Mouse (Mus musculus): Measurements from ENCODE around the gene Tns4.

- TF ChIP-seq TCF12 (IDR thresholded peaks at IDR 0.05; ENCODE audit: low read depth, low read length) (no peak), MAZ (IDR thresholded peaks at IDR 0.05; ENCODE audit: low read depth, low read length) (no peak), BHLHE40 (IDR thresholded peaks at IDR 0.05; ENCODE audit: borderline replicate concordance, low read depth, low read length) (no peak), CTCF (IDR thresholded peaks at IDR 0.05 in 2 of 3, conservative IDR thresholded peaks at IDR 0.05 in 1 of 3; ENCODE audit: control insufficient read depth in 1 of 3, insufficient read depth in 1 of 3, low read depth in 2 of 3, low read length in 3 of 3, poor library complexity in 1 of 3, severe bottlenecking in 1 of 3) (no peak), SIN3A (IDR thresholded peaks at IDR 0.05; ENCODE audit: low read length) (no peak), CHD1 (IDR thresholded peaks at IDR 0.05; ENCODE audit: low read depth, low read length) (no peak), ZMIZ1 (IDR thresholded peaks at IDR 0.05; ENCODE audit: low read depth, low read length) (no peak)
Measured at GRCm38 (mm10) chr11:99108296-99108695, 19.2 kb upstream of the Tns4 start.
